Mouse (Mus musculus) lung, postnatal 25 days (tissue): ENCODE measurements around the gene Mdp1.

Source experiments
- DNase-seq: peaks from one replicate; pipeline ENCODE4 v3.0.0; 2022; ENCODE audit warnings: low spot score

Gene Mdp1

GRCm38 (mm10) chr14:55659960-55660573 lies at the start of gene Mdp1:
TSS of gene Mdp1 (minus strand) at chr14:55660508.
- peak; percentile 77 for DNase-seq

DNA sequence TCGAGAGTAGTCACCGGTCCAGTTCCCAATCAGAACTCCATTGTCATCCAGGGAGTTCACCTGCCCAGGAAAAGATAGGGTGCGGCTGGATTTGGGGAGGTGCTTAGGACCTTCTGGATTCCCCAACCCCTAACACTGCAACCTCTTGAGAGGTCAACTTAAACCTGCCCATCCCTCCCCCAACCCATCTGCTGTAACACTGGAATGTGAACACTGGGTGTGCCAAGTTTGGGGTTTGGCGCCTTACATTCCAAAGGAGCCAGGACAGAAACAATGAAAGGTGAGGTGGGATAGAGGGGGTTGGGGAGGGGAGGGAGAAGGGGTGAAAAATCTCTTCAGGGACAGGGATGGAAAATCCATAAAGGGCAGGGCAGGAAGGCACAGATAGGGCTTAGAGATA lies 49.2 kb upstream of the Mdp1 start:
- no peak for DNase-seq

GRCm38 (mm10) chr14:55707397-55707796 lies 47.1 kb upstream of the Mdp1 start:
- DNase-seq: no peak

- DNase-seq: peak; percentile 39
These were observed 45.8 kb upstream of the Mdp1 start for GRCm38 (mm10) chr14:55706051-55706600.

GRCm38 (mm10) chr14:55702761-55703160 lies 42.5 kb upstream of the Mdp1 start:
- DNase-seq: no peak

DNA sequence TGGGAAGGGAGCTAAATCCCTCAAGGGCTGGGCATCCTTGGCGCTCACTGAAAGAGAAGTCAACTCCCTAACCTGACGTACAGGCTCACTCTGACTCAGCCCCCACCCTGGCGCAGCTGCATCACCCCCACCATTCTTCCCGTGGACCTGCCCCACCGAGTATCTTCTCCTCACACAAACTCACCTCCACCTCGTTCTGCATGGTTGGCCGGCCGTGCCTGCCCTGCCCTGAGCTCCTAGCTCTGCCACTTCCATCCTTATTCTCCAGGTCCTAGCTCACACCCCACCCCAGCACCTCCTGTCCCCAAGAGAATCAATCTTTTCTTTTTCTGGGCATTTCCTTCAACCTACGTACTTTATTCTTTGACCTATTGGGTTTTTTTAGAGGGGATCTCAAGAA lies 40.8 kb upstream of the Mdp1 start:
- no peak for DNase-seq

DNA sequence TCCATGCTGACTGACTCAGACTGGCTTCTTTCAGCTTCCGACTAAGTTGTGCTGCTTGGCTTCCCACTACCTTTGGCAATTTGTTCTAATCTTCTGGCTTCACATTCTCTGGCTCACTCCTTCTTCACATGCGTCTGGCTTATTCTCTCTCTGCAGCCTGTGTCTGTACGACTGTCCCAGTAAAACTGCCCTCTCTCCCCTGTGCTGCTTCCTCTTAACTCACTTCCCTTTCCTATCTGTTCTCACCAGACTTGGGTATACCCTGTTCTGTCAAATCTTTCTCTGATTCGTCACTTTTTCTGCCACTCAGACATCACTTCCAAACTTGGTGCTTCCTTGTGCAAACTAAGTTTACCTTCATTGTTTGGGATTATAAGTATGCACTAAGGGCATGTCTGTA lies 36.9 kb upstream of the Mdp1 start:
- no peak for DNase-seq

GRCm38 (mm10) chr14:55689433-55689832 lies 29.1 kb upstream of the Mdp1 start:
- no peak for DNase-seq

DNA sequence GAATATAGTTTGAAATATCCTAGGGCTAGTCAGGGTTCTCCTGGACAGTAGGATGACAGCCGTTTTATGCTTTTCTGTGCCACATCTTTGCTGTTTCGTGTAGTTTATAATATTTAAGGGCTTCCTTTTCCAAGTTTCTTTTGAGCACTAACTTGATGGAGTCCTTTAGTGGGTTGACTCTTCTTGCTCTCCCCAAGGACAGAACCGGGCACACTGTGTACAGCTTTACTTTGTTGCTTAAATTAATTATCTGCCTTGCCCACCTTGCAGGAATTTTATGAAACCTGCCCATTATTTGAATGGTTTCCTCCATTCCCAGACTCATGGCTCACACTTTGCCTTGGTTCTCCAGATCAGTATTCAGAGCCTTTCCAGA lies 21.8 kb upstream of the Mdp1 start:
- DNase-seq: no peak

DNA sequence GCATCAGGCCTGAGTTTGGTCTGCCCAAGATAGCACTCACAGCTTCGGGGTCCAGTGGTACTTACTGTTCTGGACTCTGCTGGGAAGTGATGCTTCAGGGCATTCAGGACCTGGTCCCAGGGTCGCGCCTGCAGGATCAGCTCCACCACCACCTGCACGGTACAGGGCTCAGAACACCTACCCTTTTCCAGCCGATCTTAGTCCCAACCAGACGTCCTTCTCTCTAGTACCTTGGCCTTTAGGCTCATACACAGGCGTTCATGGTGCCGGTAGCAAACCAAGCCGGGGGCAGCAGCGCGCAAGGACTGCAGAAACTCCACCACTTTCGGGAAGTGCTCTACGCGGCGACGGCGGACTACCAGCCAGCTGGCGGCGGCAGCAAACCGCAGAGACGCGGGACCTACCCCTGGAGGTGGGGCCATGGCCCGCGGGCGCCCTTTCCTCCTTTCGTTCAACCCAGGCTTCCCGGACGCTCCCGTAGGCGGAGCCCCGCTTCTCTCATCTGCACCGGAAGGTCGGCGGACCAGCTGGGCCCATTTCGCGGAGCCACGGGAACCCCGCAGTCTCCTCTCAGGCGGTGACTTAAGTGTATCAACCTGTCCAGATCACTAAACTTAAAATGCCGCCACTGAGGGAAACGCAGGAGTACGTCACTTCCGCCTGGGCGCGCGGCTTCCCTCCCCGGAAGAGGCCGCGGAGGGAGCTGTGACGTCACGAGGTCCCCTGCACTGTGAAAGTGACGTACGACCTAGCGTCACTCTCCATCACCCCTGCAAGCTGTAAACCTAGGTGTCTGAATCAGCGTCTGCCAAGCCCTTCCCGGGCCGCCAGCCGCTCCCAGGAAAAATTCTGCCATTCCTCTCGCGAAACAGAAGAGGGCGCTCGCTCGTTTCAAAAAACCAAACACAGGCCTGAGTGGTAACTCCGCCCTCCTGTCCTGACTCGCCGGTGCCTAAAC lies 21.1 kb upstream of the Mdp1 start, which contains the start of gene Tinf2:
TSS of gene Tinf2 (minus strand) at position 661 of the 958 bp plus-strand sequence.
- peak; percentile 94 for DNase-seq

DNA sequence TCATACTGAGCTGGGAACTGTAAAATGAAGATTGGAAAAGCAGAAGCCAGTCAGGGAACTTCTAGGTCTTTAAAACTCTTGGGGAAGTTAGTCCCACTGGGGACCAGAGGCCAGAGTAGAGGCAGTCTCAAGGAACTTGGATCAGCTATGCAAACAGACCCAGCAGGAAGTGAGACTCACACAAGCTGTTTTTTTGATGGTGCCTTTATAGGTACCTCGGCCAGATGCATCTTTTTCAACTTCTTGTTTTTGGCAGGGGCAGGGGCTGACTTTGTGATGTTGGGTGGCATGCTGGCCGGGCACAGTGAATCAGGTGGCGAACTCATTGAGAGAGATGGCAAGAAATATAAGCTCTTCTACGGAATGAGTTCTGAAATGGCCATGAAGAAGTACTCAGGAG lies 17.3 kb upstream of the Mdp1 start:
- no peak for DNase-seq

- DNase-seq: no peak
These were observed 12.4 kb upstream of the Mdp1 start for GRCm38 (mm10) chr14:55672741-55673060.

DNA sequence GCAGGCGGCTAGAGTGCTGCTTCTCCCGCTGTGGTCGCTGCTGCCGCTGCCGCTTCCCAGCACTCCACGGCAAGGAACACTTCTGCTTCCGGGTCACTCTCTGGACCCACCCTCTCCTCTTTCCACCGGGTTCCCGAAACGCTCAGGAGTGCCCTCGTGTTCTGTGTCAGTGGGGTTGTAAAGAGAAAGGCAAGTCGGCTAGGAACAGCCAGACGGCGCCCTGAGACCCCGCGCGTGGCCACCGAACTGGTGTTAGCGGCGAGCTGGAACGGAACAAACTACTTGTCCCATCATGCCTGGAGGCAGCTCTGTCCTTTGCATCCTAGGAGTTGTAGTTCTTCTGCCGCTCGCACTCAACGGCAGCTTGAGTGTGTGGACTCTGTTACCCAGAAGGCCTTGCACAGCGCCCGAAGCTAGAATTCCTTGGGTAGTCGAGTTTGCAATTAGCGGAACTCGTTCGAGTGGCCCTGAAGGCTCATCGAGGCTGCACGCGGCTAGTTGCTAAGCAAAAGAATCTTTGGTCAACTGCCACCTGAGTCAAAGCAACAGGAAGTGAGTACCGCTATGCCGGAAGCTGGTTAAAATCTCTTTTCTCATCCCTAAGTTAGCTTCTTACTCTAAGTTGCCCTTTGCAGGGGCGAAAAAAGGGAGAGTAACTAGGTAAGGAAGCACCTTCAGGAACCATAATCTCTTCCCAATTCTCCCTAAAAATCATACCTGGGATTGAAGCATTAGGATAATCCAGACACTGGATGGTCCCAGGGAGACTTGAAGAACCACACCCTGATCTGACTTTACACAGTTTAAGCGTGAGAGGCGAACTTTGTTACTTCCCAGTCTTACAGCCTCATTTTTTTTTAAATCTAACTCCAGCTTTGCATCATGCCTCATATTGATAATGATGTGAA lies 11.8 kb upstream of the Mdp1 start, which contains the start of the genes Gmpr2 and Nedd8:
TSS of gene Gmpr2 (plus strand) at position 109 of the 908 bp plus-strand sequence.
TSS of gene Nedd8 (minus strand) at position 292 of the 908 bp plus-strand sequence.
- DNase-seq: peak; percentile 97

GRCm38 (mm10) chr14:55671486-55671832 lies 11.2 kb upstream of the Mdp1 start:
- no peak for DNase-seq

DNA sequence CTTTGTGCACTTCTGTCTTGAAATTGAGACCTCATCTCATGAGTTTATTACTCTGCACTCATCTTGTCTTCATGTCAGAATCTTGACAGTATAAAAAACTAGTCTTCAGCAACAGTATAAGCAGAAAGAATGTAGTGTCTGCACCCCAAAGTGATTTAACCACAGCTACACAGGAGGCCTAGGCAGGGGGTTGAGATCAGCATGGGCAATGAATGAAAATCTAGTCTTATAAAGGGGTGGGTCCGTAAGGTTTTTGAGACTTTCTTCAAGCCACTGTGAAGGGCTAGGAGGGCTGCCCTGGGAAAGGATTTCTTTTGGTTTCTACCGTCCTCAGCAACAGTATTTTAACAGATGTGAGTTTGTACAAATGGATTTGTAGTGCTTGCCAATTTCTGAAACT lies 328 bp upstream of the Mdp1 start:
- DNase-seq: no peak

- no peak for DNase-seq
These were observed 2.3 kb downstream of the Mdp1 start for GRCm38 (mm10) chr14:55658011-55658410.

- DNase-seq: no peak
These were observed 3.4 kb downstream of the Mdp1 start for GRCm38 (mm10) chr14:55656935-55657334.

DNA sequence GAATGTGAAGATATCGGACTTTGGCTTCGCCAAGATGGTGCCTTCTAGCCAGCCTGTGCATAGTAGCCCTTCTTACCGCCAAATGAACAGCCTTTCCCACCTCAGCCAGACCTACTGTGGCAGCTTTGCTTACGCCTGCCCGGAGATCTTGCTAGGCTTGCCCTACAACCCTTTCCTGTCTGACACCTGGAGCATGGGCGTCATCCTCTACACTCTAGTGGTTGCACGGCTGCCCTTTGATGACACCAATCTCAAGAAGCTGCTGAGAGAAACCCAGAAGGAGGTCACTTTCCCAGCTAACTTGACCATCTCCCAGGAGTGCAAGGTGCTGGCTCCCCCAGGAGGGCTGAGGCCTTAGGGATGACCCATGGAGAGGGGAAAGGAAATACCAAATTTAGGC lies 8.8 kb downstream of the Mdp1 start:
- DNase-seq: no peak

DNA sequence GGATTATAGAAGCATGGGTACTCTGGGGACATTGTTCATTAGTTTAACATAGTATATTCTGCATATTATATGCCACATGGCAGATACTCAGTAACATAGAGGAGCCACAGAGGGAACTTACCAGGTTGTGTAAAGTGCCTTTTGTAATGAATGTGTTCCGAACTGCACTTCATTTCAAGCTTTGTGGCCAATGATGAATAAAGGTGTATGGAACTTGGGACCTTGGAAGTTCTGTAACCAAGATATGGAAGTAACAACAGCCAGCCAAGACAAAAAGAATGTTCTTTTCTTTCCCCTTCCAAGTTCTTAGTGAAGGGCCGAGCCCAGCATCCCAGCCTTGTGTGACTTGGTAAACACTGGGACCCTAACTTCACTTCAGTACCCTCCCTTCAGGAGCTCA lies 10.4 kb downstream of the Mdp1 start, which contains the start of gene Tssk4:
TSS of gene Tssk4 (plus strand) at position 301 of the 400 bp plus-strand sequence.
- DNase-seq: no peak

GRCm38 (mm10) chr14:55644261-55644888 lies 15.9 kb downstream of the Mdp1 start:
- DNase-seq: peak; percentile 10
